Mouse (Mus musculus): Measurements from ENCODE around the gene Pltp. TPM values are rescaled to one million over a fixed set of nuclear protein-coding genes. Genes with fewer than 3 reads are reported as not detected.

The Pltp gene
- 52.4 and 55.9 TPM in 2 replicates for polyA plus RNA-seq (2011; ENCODE audit: insufficient read depth, insufficient read length, low read depth, missing spikeins)

GRCm38 (mm10) chr2:164857101-164857821 lies at the start of gene Pltp:
Gene Pltp (minus strand): TSS chr2:164857711.
- Histone ChIP-seq H3K27ac (ENCODE audit: insufficient read depth, low read length) (peak within 1 kb of the TSS; percentile 81), H3K4me3 (ENCODE audit: low read depth, low read length) (peak within 1 kb of the TSS; percentile 69), H3K4me1 (ENCODE audit: control insufficient read depth, insufficient read depth, low read length) (no peaks in the 10 kb centered on the region), H3K9ac (ENCODE audit: low read depth, poor library complexity, severe bottlenecking) (peak within 1 kb of the TSS; percentile 69), H3K27me3 (ENCODE audit: control insufficient read depth, insufficient read depth, low read length, poor library complexity, severe bottlenecking) (no peaks in the 10 kb centered on the region), H3K36me3 (ENCODE audit: control insufficient read depth, insufficient read depth, low read length, poor library complexity, severe bottlenecking) (peaks cover 16% of the 10 kb centered on the region), H3K9me3 (replicated peaks; ENCODE audit: control insufficient read depth, insufficient read depth, low read length, poor library complexity, severe bottlenecking) (no peaks in the 10 kb centered on the region)
- no peak for TF ChIP-seq CTCF (IDR thresholded peaks at IDR 0.05; ENCODE audit: low read depth, low read length)
- TF ChIP-seq EP300 (IDR thresholded peaks at IDR 0.05; ENCODE audit: insufficient read depth, low read depth, low read length): 0 out of 2 replicates have a peak, but pooled peaks have one; percentile 16
- no peak for TF ChIP-seq POLR2A (IDR thresholded peaks at IDR 0.05; ENCODE audit: insufficient read depth, low read length)

- no peak for TF ChIP-seq EP300 (IDR thresholded peaks at IDR 0.05; ENCODE audit: insufficient read depth, low read depth, low read length)
- TF ChIP-seq CTCF (IDR thresholded peaks at IDR 0.05; ENCODE audit: low read depth, low read length): peak; percentile 14
- H3K27me3 ChIP-seq (ENCODE audit: control insufficient read depth, insufficient read depth, low read length, poor library complexity, severe bottlenecking): no peaks in the 10 kb centered on the region
- H3K9ac ChIP-seq (ENCODE audit: low read depth, poor library complexity, severe bottlenecking): no peak overlapping the region
- H3K4me3 ChIP-seq (ENCODE audit: low read depth, low read length): no peak overlapping the region
- peaks cover 6% of the 10 kb centered on the region for H3K9me3 ChIP-seq (replicated peaks; ENCODE audit: control insufficient read depth, insufficient read depth, low read length, poor library complexity, severe bottlenecking)
- no peaks in the 10 kb centered on the region for H3K4me1 ChIP-seq (ENCODE audit: control insufficient read depth, insufficient read depth, low read length)
- no peak overlapping the region for H3K27ac ChIP-seq (ENCODE audit: insufficient read depth, low read length)
- peaks cover 37% of the 10 kb centered on the region for H3K36me3 ChIP-seq (ENCODE audit: control insufficient read depth, insufficient read depth, low read length, poor library complexity, severe bottlenecking)
Measured at GRCm38 (mm10) chr2:164906071-164906470, 48.6 kb upstream of the Pltp start.

- Histone ChIP-seq H3K4me3 (ENCODE audit: low read depth, low read length) (no peak overlapping the region), H3K27ac (ENCODE audit: insufficient read depth, low read length) (no peak overlapping the region), H3K36me3 (ENCODE audit: control insufficient read depth, insufficient read depth, low read length, poor library complexity, severe bottlenecking) (peaks cover 36% of the 10 kb centered on the region), H3K9ac (ENCODE audit: low read depth, poor library complexity, severe bottlenecking) (no peak overlapping the region), H3K27me3 (ENCODE audit: control insufficient read depth, insufficient read depth, low read length, poor library complexity, severe bottlenecking) (no peaks in the 10 kb centered on the region), H3K9me3 (replicated peaks; ENCODE audit: control insufficient read depth, insufficient read depth, low read length, poor library complexity, severe bottlenecking) (peaks cover 6% of the 10 kb centered on the region), H3K4me1 (ENCODE audit: control insufficient read depth, insufficient read depth, low read length) (no peaks in the 10 kb centered on the region)
- TF ChIP-seq POLR2A (IDR thresholded peaks at IDR 0.05; ENCODE audit: insufficient read depth, low read length) (no peak), EP300 (IDR thresholded peaks at IDR 0.05; ENCODE audit: insufficient read depth, low read depth, low read length) (no peak), CTCF (IDR thresholded peaks at IDR 0.05; ENCODE audit: low read depth, low read length) (no peak)
Measured at GRCm38 (mm10) chr2:164903496-164903895, 46.0 kb upstream of the Pltp start.

GRCm38 (mm10) chr2:164901380-164901779 lies 43.9 kb upstream of the Pltp start:
- Histone ChIP-seq H3K36me3 (ENCODE audit: control insufficient read depth, insufficient read depth, low read length, poor library complexity, severe bottlenecking) (peaks cover 25% of the 10 kb centered on the region), H3K27ac (ENCODE audit: insufficient read depth, low read length) (no peak overlapping the region), H3K9ac (ENCODE audit: low read depth, poor library complexity, severe bottlenecking) (no peak overlapping the region), H3K4me3 (ENCODE audit: low read depth, low read length) (no peak overlapping the region), H3K4me1 (ENCODE audit: control insufficient read depth, insufficient read depth, low read length) (no peaks in the 10 kb centered on the region), H3K9me3 (replicated peaks; ENCODE audit: control insufficient read depth, insufficient read depth, low read length, poor library complexity, severe bottlenecking) (peaks cover 6% of the 10 kb centered on the region), H3K27me3 (ENCODE audit: control insufficient read depth, insufficient read depth, low read length, poor library complexity, severe bottlenecking) (no peaks in the 10 kb centered on the region)
- TF ChIP-seq CTCF (IDR thresholded peaks at IDR 0.05; ENCODE audit: low read depth, low read length) (no peak), EP300 (IDR thresholded peaks at IDR 0.05; ENCODE audit: insufficient read depth, low read depth, low read length) (no peak), POLR2A (IDR thresholded peaks at IDR 0.05; ENCODE audit: insufficient read depth, low read length) (no peak)

GRCm38 (mm10) chr2:164899723-164900459 lies 42.4 kb upstream of the Pltp start:
- Histone ChIP-seq H3K27me3 (ENCODE audit: control insufficient read depth, insufficient read depth, low read length, poor library complexity, severe bottlenecking) (no peaks in the 10 kb centered on the region), H3K4me3 (ENCODE audit: low read depth, low read length) (no peak overlapping the region), H3K9me3 (replicated peaks; ENCODE audit: control insufficient read depth, insufficient read depth, low read length, poor library complexity, severe bottlenecking) (no peaks in the 10 kb centered on the region), H3K4me1 (ENCODE audit: control insufficient read depth, insufficient read depth, low read length) (no peaks in the 10 kb centered on the region), H3K36me3 (ENCODE audit: control insufficient read depth, insufficient read depth, low read length, poor library complexity, severe bottlenecking) (peaks cover 20% of the 10 kb centered on the region), H3K9ac (ENCODE audit: low read depth, poor library complexity, severe bottlenecking) (no peak overlapping the region), H3K27ac (ENCODE audit: insufficient read depth, low read length) (no peak overlapping the region)
- TF ChIP-seq EP300 (IDR thresholded peaks at IDR 0.05; ENCODE audit: insufficient read depth, low read depth, low read length): no peak
- TF ChIP-seq POLR2A (IDR thresholded peaks at IDR 0.05; ENCODE audit: insufficient read depth, low read length): no peak
- TF ChIP-seq CTCF (IDR thresholded peaks at IDR 0.05; ENCODE audit: low read depth, low read length): no peak

- TF ChIP-seq CTCF (IDR thresholded peaks at IDR 0.05; ENCODE audit: low read depth, low read length) (no peak), POLR2A (IDR thresholded peaks at IDR 0.05; ENCODE audit: insufficient read depth, low read length) (no peak), EP300 (IDR thresholded peaks at IDR 0.05; ENCODE audit: insufficient read depth, low read depth, low read length) (no peak)
- no peak overlapping the region for H3K9ac ChIP-seq (ENCODE audit: low read depth, poor library complexity, severe bottlenecking)
Measured at GRCm38 (mm10) chr2:164899034-164899433, 41.5 kb upstream of the Pltp start.

More at GRCm38 (mm10) chr2:164899034-164899433, 41.5 kb upstream of the Pltp start:
- no peaks in the 10 kb centered on the region for H3K9me3 ChIP-seq (replicated peaks; ENCODE audit: control insufficient read depth, insufficient read depth, low read length, poor library complexity, severe bottlenecking)
- H3K27me3 ChIP-seq (ENCODE audit: control insufficient read depth, insufficient read depth, low read length, poor library complexity, severe bottlenecking): no peaks in the 10 kb centered on the region
- H3K4me1 ChIP-seq (ENCODE audit: control insufficient read depth, insufficient read depth, low read length): no peaks in the 10 kb centered on the region
- no peak overlapping the region for H3K27ac ChIP-seq (ENCODE audit: insufficient read depth, low read length)
- no peak overlapping the region for H3K4me3 ChIP-seq (ENCODE audit: low read depth, low read length)
- peaks cover 16% of the 10 kb centered on the region for H3K36me3 ChIP-seq (ENCODE audit: control insufficient read depth, insufficient read depth, low read length, poor library complexity, severe bottlenecking)

All from ES-Bruce4 (cell line).